Mouse (Mus musculus): ENCODE data around the gene Gm4131. TPM values are rescaled to one million over a fixed set of nuclear protein-coding genes. Genes with fewer than 3 reads are reported as not detected.

Gm4131 gene
- polyA plus RNA-seq, 1 experiment from 2014 or later = not detected

- no peak for ATAC-seq
- no peaks in the 10 kb centered on the region for H3K4me1 ChIP-seq
- H3K9me3 ChIP-seq (replicated peaks) = no peaks in the 10 kb centered on the region
- H3K4me3 ChIP-seq = no peak overlapping the region
- H3K36me3 ChIP-seq = no peaks in the 10 kb centered on the region
- no peak overlapping the region for H3K4me2 ChIP-seq
- H3K27me3 ChIP-seq (replicated peaks) = no peaks in the 10 kb centered on the region; the same call in 1 of the 2 replicates
- H3K9ac ChIP-seq = no peak overlapping the region
- no peak overlapping the region for H3K27ac ChIP-seq
- WGBS (ENCODE audit: insufficient replicate concordance) = 75% methylated on average over 7 of the region's 7 CpGs
Observed at GRCm38 (mm10) chr14:62488270-62488669, 78.5 kb downstream of the Gm4131 start.

- no peak overlapping the region for H3K9ac ChIP-seq
- H3K27me3 ChIP-seq (replicated peaks) = no peaks in the 10 kb centered on the region
- no peaks in the 10 kb centered on the region for H3K9me3 ChIP-seq (replicated peaks)
- H3K36me3 ChIP-seq = no peaks in the 10 kb centered on the region
- H3K27ac ChIP-seq = no peak overlapping the region
- no peak overlapping the region for H3K4me3 ChIP-seq
- WGBS (ENCODE audit: insufficient replicate concordance) = 36% methylated on average over 8 of the region's 8 CpGs
- no peak overlapping the region for H3K4me2 ChIP-seq
- ATAC-seq = no peak
- no peaks in the 10 kb centered on the region for H3K4me1 ChIP-seq
Observed at GRCm38 (mm10) chr14:62481381-62481780, 85.3 kb downstream of the Gm4131 start.

- no peaks in the 10 kb centered on the region for H3K27me3 ChIP-seq (replicated peaks)
- WGBS (ENCODE audit: insufficient replicate concordance) = 46% methylated on average over 6 of the region's 6 CpGs
- no peak for ATAC-seq
- no peak overlapping the region for H3K9ac ChIP-seq
- no peaks in the 10 kb centered on the region for H3K36me3 ChIP-seq
- no peak overlapping the region for H3K4me2 ChIP-seq
- no peak overlapping the region for H3K27ac ChIP-seq
- no peak overlapping the region for H3K4me3 ChIP-seq
- no peaks in the 10 kb centered on the region for H3K4me1 ChIP-seq
- no peaks in the 10 kb centered on the region for H3K9me3 ChIP-seq (replicated peaks)
Observed at GRCm38 (mm10) chr14:62479395-62479794, 87.3 kb downstream of the Gm4131 start.

GRCm38 (mm10) chr14:62474481-62474880 lies 92.2 kb downstream of the Gm4131 start:
- Histone ChIP-seq H3K27me3 (replicated peaks) (no peaks in the 10 kb centered on the region), H3K9ac (no peak overlapping the region), H3K4me3 (no peak overlapping the region), H3K27ac (no peak overlapping the region), H3K4me2 (no peak overlapping the region), H3K36me3 (no peaks in the 10 kb centered on the region), H3K9me3 (replicated peaks) (no peaks in the 10 kb centered on the region), H3K4me1 (no peaks in the 10 kb centered on the region)
- WGBS (ENCODE audit: insufficient replicate concordance) = 42% methylated on average over 1 of the region's 1 CpGs
- no peak for ATAC-seq

- no peak overlapping the region for H3K9ac ChIP-seq
- no peaks in the 10 kb centered on the region for H3K9me3 ChIP-seq (replicated peaks)
- WGBS (ENCODE audit: insufficient replicate concordance) = 46% methylated on average over 2 of the region's 2 CpGs
- H3K4me1 ChIP-seq = no peaks in the 10 kb centered on the region
- no peaks in the 10 kb centered on the region for H3K27me3 ChIP-seq (replicated peaks)
- H3K4me3 ChIP-seq = no peak overlapping the region
- H3K4me2 ChIP-seq = no peak overlapping the region
- H3K36me3 ChIP-seq = no peaks in the 10 kb centered on the region
- no peak overlapping the region for H3K27ac ChIP-seq
- ATAC-seq = no peak
Observed at GRCm38 (mm10) chr14:62472061-62472460, 94.7 kb downstream of the Gm4131 start.

GRCm38 (mm10) chr14:62468753-62469125 lies 98.0 kb downstream of the Gm4131 start:
- no peak for ATAC-seq
- no peaks in the 10 kb centered on the region for H3K9me3 ChIP-seq (replicated peaks)
- H3K27ac ChIP-seq = no peak overlapping the region
- WGBS (ENCODE audit: insufficient replicate concordance) = 72% methylated on average over 5 of the region's 5 CpGs
- no peaks in the 10 kb centered on the region for H3K4me1 ChIP-seq
- H3K36me3 ChIP-seq = no peaks in the 10 kb centered on the region
- no peak overlapping the region for H3K9ac ChIP-seq
- H3K4me3 ChIP-seq = no peak overlapping the region
- peaks cover 1% of the 10 kb centered on the region; the same call in 1 of the 2 replicates for H3K27me3 ChIP-seq (replicated peaks)
- no peak overlapping the region for H3K4me2 ChIP-seq

- Histone ChIP-seq H3K27ac (no peak overlapping the region), H3K4me2 (no peak overlapping the region), H3K4me1 (no peaks in the 10 kb centered on the region), H3K9me3 (replicated peaks) (no peaks in the 10 kb centered on the region), H3K27me3 (replicated peaks) (peaks cover 4% of the 10 kb centered on the region; the same call in 1 of the 2 replicates), H3K36me3 (no peaks in the 10 kb centered on the region), H3K9ac (no peak overlapping the region), H3K4me3 (no peak overlapping the region)
- 55% methylated on average over 6 of the region's 6 CpGs for WGBS (ENCODE audit: insufficient replicate concordance)
- no peak for ATAC-seq
Observed at GRCm38 (mm10) chr14:62468119-62468752, 98.5 kb downstream of the Gm4131 start.

GRCm38 (mm10) chr14:62464966-62465365 lies 101.8 kb downstream of the Gm4131 start:
- Histone ChIP-seq H3K9ac (no peak overlapping the region), H3K27me3 (replicated peaks) (peaks cover 4% of the 10 kb centered on the region; the same call in 1 of the 2 replicates), H3K4me1 (no peaks in the 10 kb centered on the region), H3K27ac (no peak overlapping the region), H3K4me3 (no peak overlapping the region), H3K36me3 (no peaks in the 10 kb centered on the region), H3K4me2 (no peak overlapping the region), H3K9me3 (replicated peaks) (no peaks in the 10 kb centered on the region)
- WGBS (ENCODE audit: insufficient replicate concordance) = 30% methylated on average over 9 of the region's 9 CpGs
- no peak for ATAC-seq

- ATAC-seq = no peak
- no peak overlapping the region for H3K9ac ChIP-seq
- no peak overlapping the region for H3K27ac ChIP-seq
- WGBS (ENCODE audit: insufficient replicate concordance) = 55% methylated on average over 11 of the region's 11 CpGs
- H3K36me3 ChIP-seq = no peaks in the 10 kb centered on the region
- H3K4me3 ChIP-seq = no peak overlapping the region
- no peaks in the 10 kb centered on the region for H3K9me3 ChIP-seq (replicated peaks)
- no peaks in the 10 kb centered on the region; the same call in 1 of the 2 replicates for H3K4me1 ChIP-seq
- H3K4me2 ChIP-seq = no peak overlapping the region
- H3K27me3 ChIP-seq (replicated peaks) = peaks cover 4% of the 10 kb centered on the region; the same call in 1 of the 2 replicates
Observed at GRCm38 (mm10) chr14:62459541-62459940, 107.2 kb downstream of the Gm4131 start.

- Histone ChIP-seq H3K4me1 (no peaks in the 10 kb centered on the region; the same call in 1 of the 2 replicates), H3K4me3 (no peak overlapping the region), H3K9ac (no peak overlapping the region), H3K36me3 (no peaks in the 10 kb centered on the region), H3K27ac (no peak overlapping the region), H3K27me3 (replicated peaks) (no peaks in the 10 kb centered on the region), H3K4me2 (no peak overlapping the region), H3K9me3 (replicated peaks) (no peaks in the 10 kb centered on the region)
- WGBS (ENCODE audit: insufficient replicate concordance) = 17% methylated on average over 22 of the region's 22 CpGs
- no peak for ATAC-seq
Observed at GRCm38 (mm10) chr14:62457420-62458181, 109.1 kb downstream of the Gm4131 start.

GRCm38 (mm10) chr14:62456239-62456747 lies 110.4 kb downstream of the Gm4131 start, which contains the start of gene Gucy1b2:
Gene Gucy1b2, minus strand, starts transcription at chr14:62456289.
- WGBS (ENCODE audit: insufficient replicate concordance) = 60% methylated on average over 9 of the region's 9 CpGs

GRCm38 (mm10) chr14:62455570-62455879 lies 111.2 kb downstream of the Gm4131 start:
- H3K4me3 ChIP-seq = no peak overlapping the region
- 64% methylated on average over 5 of the region's 5 CpGs for WGBS (ENCODE audit: insufficient replicate concordance)
- H3K4me2 ChIP-seq = no peak overlapping the region
- H3K4me1 ChIP-seq = no peaks in the 10 kb centered on the region; the same call in 1 of the 2 replicates
- no peak overlapping the region for H3K9ac ChIP-seq
- H3K27me3 ChIP-seq (replicated peaks) = no peaks in the 10 kb centered on the region
- H3K9me3 ChIP-seq (replicated peaks) = no peaks in the 10 kb centered on the region
- no peak for ATAC-seq
- no peaks in the 10 kb centered on the region for H3K36me3 ChIP-seq
- no peak overlapping the region for H3K27ac ChIP-seq

More at GRCm38 (mm10) chr14:62456239-62456747, 110.4 kb downstream of the Gm4131 start, which contains the start of gene Gucy1b2:
- Histone ChIP-seq H3K4me2 (no peak within 1 kb of the TSS), H3K9ac (no peak within 1 kb of the TSS), H3K9me3 (replicated peaks) (no peaks in the 10 kb centered on the region), H3K4me3 (no peak within 1 kb of the TSS), H3K36me3 (no peaks in the 10 kb centered on the region), H3K27me3 (replicated peaks) (no peaks in the 10 kb centered on the region), H3K4me1 (no peaks in the 10 kb centered on the region; the same call in 1 of the 2 replicates), H3K27ac (no peak within 1 kb of the TSS)
- no peak for ATAC-seq
